Mouse (Mus musculus) limb, embryonic 11.5 days (tissue): Measurements from ENCODE around the gene Trpc1. TPM values are rescaled to one million over a fixed set of nuclear protein-coding genes. Genes with fewer than 3 reads are reported as not detected.

ENCODE experiments used
- ATAC-seq: fragments of 200-750 bp; cut with Nextera tagmentation; 2 replicates; pipeline ENCODE4 v1.8.0; 2017; ENCODE audit warnings: low read depth; ENCODE audit not compliant: insufficient number of reproducible peaks, low FRiP score, low TSS enrichment
- DNase-seq: peaks from one replicate; pipeline ENCODE4 v3.0.0-alpha.2; 2015; ENCODE audit warnings: low spot score
- H3K27ac ChIP-seq: fragments of 300-500 bp; sonication (generic); replicated peaks from 2 replicates; pipeline ENCODE4 v1.5.1; 2014; ENCODE audit warnings: low read depth, mild to moderate bottlenecking, low read length
- H3K27me3 ChIP-seq: fragments of 300-500 bp; sonication (generic); 2 replicates; pipeline ENCODE4 v1.6.1; 2014; ENCODE audit warnings: mild to moderate bottlenecking, low read length, mixed read lengths; ENCODE audit not compliant: control insufficient read depth, insufficient read depth
- H3K36me3 ChIP-seq: fragments of 300-500 bp; sonication (generic); 2 replicates; pipeline ENCODE4 v1.6.1; 2014; ENCODE audit warnings: mild to moderate bottlenecking, low read length, moderate library complexity, mixed read lengths; ENCODE audit not compliant: control insufficient read depth, insufficient read depth
- H3K4me1 ChIP-seq: fragments of 300-500 bp; sonication (generic); 2 replicates; pipeline ENCODE4 v1.6.1; 2014; ENCODE audit warnings: low read length, mixed read lengths; ENCODE audit not compliant: control insufficient read depth, insufficient read depth
- H3K4me2 ChIP-seq: fragments of 300-500 bp; sonication (generic); 2 replicates; pipeline ENCODE4 v1.6.1; 2014; ENCODE audit warnings: low read depth, mild to moderate bottlenecking, moderate library complexity; ENCODE audit not compliant: severe bottlenecking
- H3K4me3 ChIP-seq: fragments of 300-500 bp; sonication (generic); 2 replicates; pipeline ENCODE4 v1.5.1; 2014; ENCODE audit warnings: low read depth, low read length
- H3K9ac ChIP-seq: fragments of 300-500 bp; sonication (generic); 2 replicates; pipeline ENCODE4 v1.6.1; 2014; ENCODE audit warnings: mild to moderate bottlenecking, low read length
- H3K9me3 ChIP-seq: fragments of 300-500 bp; sonication (generic); 2 replicates; pipeline ENCODE4 v1.6.1; 2016; ENCODE audit warnings: low read length; ENCODE audit not compliant: control insufficient read depth
- WGBS: fragments of 180-500 bp; shearing (Covaris S2); extraction: QIAGEN DNeasy Blood & Tissue Kit; methylation state at CpG from one replicate; pipeline ENCODE4 v1.1.7; 2014; 5-methylcytosine and 5-hydroxymethylcytosine counted together
- polyA plus RNA-seq: library from polyadenylated mRNA; unstranded; fragments of >200 nt; fragmentation: Nextera tagmentation; extraction: Ambion mirVana; gene quantifications from 2 replicates; pipeline ENCODE4 v1.2.1, GENCODE M21; 2014

Trpc1 gene
- polyA plus RNA-seq, 1 experiment from 2014 or later, result 1.6 TPM

DNA sequence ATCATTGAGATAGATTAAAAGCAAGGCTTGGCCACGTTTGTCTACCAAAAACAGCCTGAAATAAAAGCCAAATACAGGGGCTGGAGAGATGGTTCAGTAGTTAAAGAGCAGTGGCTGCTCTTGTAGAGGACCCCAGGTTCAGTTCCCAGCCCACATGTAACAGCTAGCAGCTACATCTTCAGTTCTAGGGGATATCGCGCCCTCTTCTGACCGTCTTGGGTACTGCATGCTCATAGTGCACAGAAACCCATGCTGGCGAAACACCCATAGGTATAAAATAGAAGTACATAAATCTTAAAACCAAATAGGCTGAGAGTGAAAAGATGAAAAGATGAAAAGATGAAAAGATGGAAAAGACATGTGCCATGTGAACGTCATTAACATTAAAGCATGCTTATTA, 77.4 kb downstream of the Trpc1 start:
- Histone ChIP-seq H3K4me2 (no peak overlapping the region), H3K36me3 (no peaks in the 10 kb centered on the region), H3K4me3 (no peak overlapping the region), H3K9ac (no peak overlapping the region), H3K4me1 (no peaks in the 10 kb centered on the region), H3K27me3 (no peaks in the 10 kb centered on the region), H3K9me3 (no peaks in the 10 kb centered on the region; the same call in 1 of the 2 replicates), H3K27ac (no peak overlapping the region)
- ATAC-seq (no peak), DNase-seq (no peak)
- 84% methylated on average over 6 of the region's 6 CpGs for WGBS

DNA sequence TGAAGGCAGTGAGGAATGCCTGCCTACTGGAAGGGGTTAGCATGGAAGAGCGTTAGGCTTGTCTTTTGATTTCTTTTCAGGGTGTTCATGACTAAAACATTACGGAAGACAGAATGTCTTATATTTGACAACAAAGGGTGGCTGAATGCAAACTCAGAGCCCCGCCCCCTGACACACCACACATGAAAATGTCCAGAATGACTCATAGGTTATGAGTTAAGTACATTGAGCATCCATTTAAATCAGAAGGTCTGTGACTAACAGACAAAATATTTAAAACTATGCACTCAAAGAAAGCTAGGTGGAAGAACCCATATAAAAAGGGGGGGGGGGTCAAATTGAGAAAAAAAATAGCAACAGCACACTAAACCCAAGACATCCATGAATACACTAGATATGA, 77.8 kb downstream of the Trpc1 start:
- no peaks in the 10 kb centered on the region for H3K36me3 ChIP-seq
- DNase-seq (no peak), ATAC-seq (no peak)
- H3K9ac ChIP-seq, result no peak overlapping the region
- no peaks in the 10 kb centered on the region for H3K27me3 ChIP-seq
- 96% methylated on average over 3 of the region's 3 CpGs for WGBS
- H3K4me1 ChIP-seq, result no peaks in the 10 kb centered on the region
- no peak overlapping the region for H3K27ac ChIP-seq
- H3K9me3 ChIP-seq, result no peaks in the 10 kb centered on the region; the same call in 1 of the 2 replicates
- no peak overlapping the region for H3K4me2 ChIP-seq
- H3K4me3 ChIP-seq, result no peak overlapping the region

DNA sequence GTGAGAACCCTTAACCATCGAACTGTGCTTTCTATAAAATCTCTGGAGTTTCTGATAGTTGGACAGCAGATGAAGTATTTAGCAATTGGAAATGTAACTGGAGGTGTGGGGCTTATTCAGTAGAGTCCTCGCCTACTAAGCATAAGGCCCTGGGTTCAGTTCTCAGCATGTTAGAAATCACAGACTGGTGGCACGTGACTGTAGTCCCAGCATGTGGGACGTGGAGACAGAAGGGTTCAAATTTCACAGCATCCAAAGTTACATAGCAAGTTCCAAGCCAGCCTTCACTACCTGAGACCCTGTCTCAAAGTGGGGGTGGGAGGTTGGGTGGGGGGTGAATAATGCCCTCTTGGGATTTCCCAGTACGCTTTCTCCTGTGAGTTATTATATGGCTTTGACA, 81.9 kb downstream of the Trpc1 start:
- no peaks in the 10 kb centered on the region for H3K36me3 ChIP-seq
- no peak overlapping the region for H3K27ac ChIP-seq
- ATAC-seq, result no peak
- no peaks in the 10 kb centered on the region for H3K4me1 ChIP-seq
- WGBS, result 59% methylated on average over 5 of the region's 5 CpGs
- DNase-seq, result no peak
- no peak overlapping the region for H3K4me3 ChIP-seq
- H3K27me3 ChIP-seq, result no peaks in the 10 kb centered on the region
- no peaks in the 10 kb centered on the region; the same call in 1 of the 2 replicates for H3K9me3 ChIP-seq
- H3K4me2 ChIP-seq, result no peak overlapping the region
- H3K9ac ChIP-seq, result no peak overlapping the region

DNA sequence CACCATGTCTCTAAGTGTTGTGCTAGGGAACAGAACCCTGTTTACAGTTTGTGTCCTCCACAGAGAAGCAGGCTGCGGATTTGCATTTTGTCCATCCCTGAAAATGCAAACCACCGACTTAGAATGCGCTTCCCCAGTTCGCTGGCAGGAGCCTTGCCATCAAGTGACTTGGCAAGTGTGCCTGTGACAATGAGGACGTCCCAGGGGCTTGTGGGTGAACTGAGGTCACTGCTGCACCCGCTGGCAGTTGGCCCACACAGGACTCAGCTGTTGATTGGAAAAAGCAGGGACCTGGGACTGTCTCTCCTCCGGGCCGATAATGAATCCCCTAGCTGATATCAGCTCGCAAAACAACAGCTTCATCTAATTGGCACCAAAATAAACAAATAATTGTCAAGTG, 82.3 kb downstream of the Trpc1 start:
- 53% methylated on average over 9 of the region's 9 CpGs for WGBS
- Histone ChIP-seq H3K27me3 (no peaks in the 10 kb centered on the region), H3K4me1 (no peaks in the 10 kb centered on the region), H3K9ac (no peak overlapping the region), H3K4me2 (no peak overlapping the region), H3K27ac (no peak overlapping the region), H3K9me3 (no peaks in the 10 kb centered on the region; the same call in 1 of the 2 replicates), H3K36me3 (no peaks in the 10 kb centered on the region), H3K4me3 (no peak overlapping the region)
- DNase-seq (no peak), ATAC-seq (no peak)

- Histone ChIP-seq H3K27me3 (no peaks in the 10 kb centered on the region), H3K9me3 (no peaks in the 10 kb centered on the region), H3K36me3 (no peaks in the 10 kb centered on the region), H3K9ac (no peak overlapping the region), H3K4me1 (no peaks in the 10 kb centered on the region), H3K27ac (no peak overlapping the region), H3K4me3 (no peak overlapping the region), H3K4me2 (no peak overlapping the region)
- ATAC-seq (no peak), DNase-seq (no peak)
- WGBS, result 91% methylated on average over 6 of the region's 6 CpGs
Observed at GRCm38 (mm10) chr9:95665835-95666234, 84.3 kb downstream of the Trpc1 start.

DNA sequence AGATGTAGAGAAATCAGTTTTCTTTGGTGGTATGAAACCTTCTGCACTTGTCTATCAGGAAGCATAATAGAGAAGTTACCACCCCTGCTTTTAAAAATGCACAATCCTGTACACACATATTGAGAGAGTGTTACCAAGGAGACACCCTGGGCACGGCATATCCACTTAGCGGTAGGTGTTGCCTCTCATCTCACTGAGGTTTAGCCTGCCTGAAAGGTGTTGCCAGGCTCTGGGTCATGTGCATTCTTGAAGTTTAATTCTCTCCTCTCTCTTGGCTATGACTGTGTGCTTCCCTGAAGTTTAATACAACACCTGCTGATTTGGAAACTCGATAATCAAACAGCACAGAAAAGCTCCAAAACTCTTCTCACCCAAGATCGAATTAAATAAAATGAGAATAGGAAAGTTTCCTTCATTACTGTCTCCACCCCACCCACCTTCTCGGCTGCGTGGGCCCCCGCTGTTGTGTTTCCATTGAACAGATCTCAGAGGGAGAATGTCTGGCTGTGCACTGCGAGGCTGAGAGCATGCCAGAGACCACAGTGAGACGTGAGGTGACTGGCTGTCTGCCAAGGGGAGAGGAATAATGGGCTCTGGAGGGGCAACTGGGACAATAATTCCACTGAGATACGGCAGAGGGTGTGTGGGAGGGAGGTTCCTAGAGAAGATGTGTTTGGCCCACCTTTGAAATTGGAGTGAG, 85.7 kb downstream of the Trpc1 start:
- Histone ChIP-seq H3K4me1 (no peaks in the 10 kb centered on the region), H3K4me3 (no peak overlapping the region), H3K36me3 (no peaks in the 10 kb centered on the region), H3K4me2 (no peak overlapping the region), H3K9me3 (no peaks in the 10 kb centered on the region), H3K27ac (no peak overlapping the region), H3K9ac (no peak overlapping the region), H3K27me3 (no peaks in the 10 kb centered on the region)
- ATAC-seq (no peak), DNase-seq (no peak)
- 83% methylated on average over 10 of the region's 10 CpGs for WGBS

- H3K9ac ChIP-seq, result no peak overlapping the region
- H3K4me2 ChIP-seq, result no peak overlapping the region
- no peaks in the 10 kb centered on the region for H3K27me3 ChIP-seq
- no peak for ATAC-seq
- DNase-seq, result no peak
- H3K4me1 ChIP-seq, result no peaks in the 10 kb centered on the region
- no peaks in the 10 kb centered on the region for H3K36me3 ChIP-seq
- 91% methylated on average over 2 of the region's 2 CpGs for WGBS
- H3K27ac ChIP-seq, result no peak overlapping the region
- H3K9me3 ChIP-seq, result no peaks in the 10 kb centered on the region
- H3K4me3 ChIP-seq, result no peak overlapping the region
Observed at GRCm38 (mm10) chr9:95657941-95658340, 92.2 kb downstream of the Trpc1 start.
